Mouse (Mus musculus) forebrain, embryonic 14.5 days (tissue): ENCODE measurements at regions not wholly inside any gene's neighbourhood (a gene's known extent, or its start where the extent isn't known, plus 50 kb on each side); places are given as distances from the start of the nearest gene placed in this dataset.

Source experiments
- ATAC-seq: fragments of 200-750 bp; cut with Nextera tagmentation; 2 replicates; pipeline ENCODE4 v1.8.0; 2017; ENCODE audit warnings: mild to moderate bottlenecking, moderate library complexity
- DNase-seq: peaks from one replicate; pipeline ENCODE4 v3.0.0-alpha.2; 2015; ENCODE audit warnings: low spot score
- H3K27ac ChIP-seq: fragments of 300-500 bp; sonication (generic); 2 replicates; pipeline ENCODE4 v1.5.1; 2014; ENCODE audit warnings: low read depth, mild to moderate bottlenecking, control low read depth, low read length, moderate library complexity
- H3K27me3 ChIP-seq: fragments of 300-500 bp; sonication (generic); replicated peaks from 2 replicates; pipeline ENCODE4 v1.6.1; 2014; ENCODE audit warnings: low read length, control low read depth, mixed read lengths; ENCODE audit not compliant: control insufficient read depth, insufficient read depth
- H3K36me3 ChIP-seq: fragments of 300-500 bp; sonication (generic); 2 replicates; pipeline ENCODE4 v1.6.1; 2014; ENCODE audit warnings: low read length, control low read depth; ENCODE audit not compliant: control insufficient read depth, insufficient read depth
- H3K4me1 ChIP-seq: fragments of 300-500 bp; sonication (generic); 2 replicates; pipeline ENCODE4 v1.6.1; 2014; ENCODE audit warnings: antibody characterized with exemption, low read length, control low read depth; ENCODE audit not compliant: control insufficient read depth, insufficient read depth
- H3K4me2 ChIP-seq: fragments of 300-500 bp; sonication (generic); 2 replicates; pipeline ENCODE4 v1.6.1; 2014; ENCODE audit warnings: mild to moderate bottlenecking, control low read depth, low read length
- H3K4me3 ChIP-seq: fragments of 300-500 bp; sonication (generic); 2 replicates; pipeline ENCODE4 v1.5.1; 2014; ENCODE audit warnings: low read depth, low read length, control low read depth
- H3K9ac ChIP-seq: fragments of 300-500 bp; sonication (generic); 2 replicates; pipeline ENCODE4 v1.6.1; 2014; ENCODE audit warnings: mild to moderate bottlenecking, low read length, control low read depth, moderate library complexity
- H3K9me3 ChIP-seq: fragments of 300-500 bp; sonication (generic); replicated peaks from 2 replicates; pipeline ENCODE4 v1.6.1; 2016; ENCODE audit warnings: low read length, control low read depth, mixed read lengths; ENCODE audit not compliant: control insufficient read depth
- WGBS: fragments of 180-500 bp; shearing (Covaris S2); extraction: QIAGEN DNeasy Blood & Tissue Kit; methylation state at CpG from one replicate; pipeline ENCODE4 v1.1.7; 2014; 5-methylcytosine and 5-hydroxymethylcytosine counted together

DNA sequence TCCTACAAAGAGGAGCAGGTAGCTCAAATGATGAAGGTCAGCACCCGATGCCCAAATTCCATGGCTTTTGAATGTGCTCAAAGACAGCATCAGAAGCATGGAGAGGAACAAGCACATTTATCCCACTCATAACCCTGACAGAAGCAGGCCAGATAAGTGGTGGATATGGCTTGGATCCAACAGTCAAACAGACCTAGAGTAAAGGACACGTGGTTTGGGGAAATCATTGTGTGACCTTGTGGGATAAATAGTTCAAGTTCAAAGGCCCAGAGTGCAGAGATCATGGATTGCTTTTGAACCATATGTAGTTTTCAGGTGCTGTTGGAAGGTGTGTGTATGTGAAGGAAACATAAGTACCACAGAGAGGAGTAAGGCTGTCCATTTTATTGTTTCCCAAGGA, 94.9 kb upstream of the H2al1a start:
- H3K27me3 ChIP-seq, result no peaks in the 10 kb centered on the region
- DNase-seq (no peak), ATAC-seq (no peak)
- 86% methylated on average over 2 of the region's 2 CpGs for WGBS
- no peaks in the 10 kb centered on the region for H3K36me3 ChIP-seq
- no peak overlapping the region for H3K9ac ChIP-seq
- H3K4me3 ChIP-seq, result no peak overlapping the region
- no peaks in the 10 kb centered on the region for H3K9me3 ChIP-seq
- H3K4me1 ChIP-seq, result no peaks in the 10 kb centered on the region
- no peak overlapping the region for H3K27ac ChIP-seq
- no peak overlapping the region for H3K4me2 ChIP-seq

DNA sequence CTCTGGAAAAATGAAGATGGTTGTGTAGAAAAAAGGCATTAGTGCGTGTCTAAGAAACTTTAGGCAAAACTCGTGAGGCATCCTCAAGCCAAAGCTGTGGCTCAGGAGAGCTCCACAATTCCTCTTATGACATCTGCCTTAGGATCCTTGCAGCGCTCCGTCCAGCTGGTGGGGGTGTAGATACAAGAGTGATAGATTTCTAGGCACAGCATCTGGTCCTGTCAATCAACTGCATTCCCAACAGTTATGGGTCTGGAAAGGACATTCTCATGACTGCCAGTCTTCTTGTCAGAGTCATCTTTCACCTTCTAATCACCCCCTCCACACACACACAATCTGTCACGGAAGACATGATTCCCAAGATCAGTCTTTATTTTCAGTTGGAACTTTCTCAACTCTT, 89.2 kb upstream of the H2al1a start:
- Histone ChIP-seq H3K4me1 (no peaks in the 10 kb centered on the region), H3K27ac (no peak overlapping the region), H3K9ac (no peak overlapping the region), H3K27me3 (no peaks in the 10 kb centered on the region), H3K4me3 (no peak overlapping the region), H3K36me3 (no peaks in the 10 kb centered on the region), H3K9me3 (no peaks in the 10 kb centered on the region), H3K4me2 (no peak overlapping the region)
- 84% methylated on average over 5 of the region's 5 CpGs for WGBS
- no peak for ATAC-seq
- peak; percentile 4 for DNase-seq

DNA sequence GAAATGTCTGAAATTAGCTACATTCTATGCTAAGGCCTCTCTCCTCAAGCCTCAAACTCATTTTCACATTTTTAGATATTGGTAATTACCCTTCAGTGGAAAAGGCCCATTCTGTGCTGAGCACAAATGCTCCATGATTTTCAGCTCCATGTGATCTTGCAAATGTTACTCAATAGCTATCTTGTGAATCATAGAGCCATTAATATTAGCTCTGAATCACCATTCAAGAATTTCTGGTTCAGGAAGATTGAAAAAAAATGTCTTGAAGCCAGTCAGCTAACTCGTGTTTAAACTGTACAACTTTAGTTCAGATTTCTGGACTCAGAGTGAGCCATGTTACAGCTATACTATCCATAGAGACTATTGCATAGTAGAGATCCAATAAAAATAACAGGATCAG, 86.2 kb upstream of the H2al1a start:
- H3K4me2 ChIP-seq, result no peak overlapping the region
- H3K4me1 ChIP-seq, result no peaks in the 10 kb centered on the region
- H3K27me3 ChIP-seq, result no peaks in the 10 kb centered on the region
- no peaks in the 10 kb centered on the region for H3K36me3 ChIP-seq
- no peak overlapping the region for H3K27ac ChIP-seq
- no peak for ATAC-seq
- DNase-seq, result no peak
- WGBS, result 74% methylated on average over 1 of the region's 1 CpGs
- no peak overlapping the region for H3K9ac ChIP-seq
- H3K4me3 ChIP-seq, result no peak overlapping the region
- H3K9me3 ChIP-seq, result no peaks in the 10 kb centered on the region

- Histone ChIP-seq H3K4me2 (no peak overlapping the region), H3K4me1 (no peaks in the 10 kb centered on the region), H3K9me3 (no peaks in the 10 kb centered on the region), H3K9ac (no peak overlapping the region), H3K27ac (no peak overlapping the region), H3K4me3 (no peak overlapping the region), H3K36me3 (no peaks in the 10 kb centered on the region), H3K27me3 (no peaks in the 10 kb centered on the region)
- ATAC-seq, result no peak
- WGBS, result 62% methylated on average over 3 of the region's 3 CpGs
- DNase-seq, result peak; percentile 50
These were observed 85.6 kb upstream of the H2al1a start for GRCm38 (mm10) chrX:11213492-11213891.

DNA sequence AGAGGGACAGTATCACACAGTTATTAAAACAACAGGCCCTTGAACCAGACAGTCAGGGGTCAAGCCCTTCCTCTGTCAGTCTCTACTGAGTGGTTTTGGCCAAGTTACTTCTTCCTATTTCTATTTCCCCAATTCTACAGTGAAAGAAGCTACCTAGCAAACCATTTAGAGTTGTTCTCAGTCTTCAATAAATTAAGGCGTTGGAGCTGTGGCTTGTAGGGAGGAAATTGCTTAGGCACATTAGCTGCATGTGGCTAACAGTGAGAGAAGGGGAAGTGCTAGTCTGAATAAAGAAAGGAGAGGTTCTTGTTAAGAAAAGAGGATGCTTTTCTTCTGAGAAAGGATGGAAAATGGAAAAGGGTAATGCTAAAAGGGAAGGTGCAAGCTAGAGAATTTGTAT, 60.0 kb upstream of the H2al1a start:
- no peaks in the 10 kb centered on the region for H3K27me3 ChIP-seq
- no peaks in the 10 kb centered on the region for H3K9me3 ChIP-seq
- DNase-seq (no peak), ATAC-seq (no peak)
- 86% methylated on average over 1 of the region's 1 CpGs for WGBS
- H3K9ac ChIP-seq, result no peak overlapping the region
- H3K27ac ChIP-seq, result no peak overlapping the region
- no peaks in the 10 kb centered on the region for H3K4me1 ChIP-seq
- no peak overlapping the region for H3K4me3 ChIP-seq
- H3K36me3 ChIP-seq, result no peaks in the 10 kb centered on the region
- H3K4me2 ChIP-seq, result no peak overlapping the region

GRCm38 (mm10) chrX:11245576-11245975, 53.5 kb upstream of the H2al1a start:
- H3K4me3 ChIP-seq, result no peak overlapping the region
- 88% methylated on average over 3 of the region's 3 CpGs for WGBS
- H3K36me3 ChIP-seq, result no peaks in the 10 kb centered on the region
- H3K27ac ChIP-seq, result no peak overlapping the region
- ATAC-seq, result no peak
- no peak overlapping the region for H3K9ac ChIP-seq
- no peak for DNase-seq
- peaks cover 2% of the 10 kb centered on the region; the same call in 1 of the 2 replicates for H3K4me1 ChIP-seq
- no peak overlapping the region for H3K4me2 ChIP-seq
- no peaks in the 10 kb centered on the region for H3K27me3 ChIP-seq
- no peaks in the 10 kb centered on the region for H3K9me3 ChIP-seq
